Mouse (Mus musculus) CH12.LX (cell line): ENCODE data around the gene Cenpb.

ENCODE experiments used
- CHD1 ChIP-seq: IDR thresholded peaks from 2 replicates; pipeline ENCODE4 v1.6.1; 2012; ENCODE audit warnings: low read depth, low read length, improper control_type of control experiment, inconsistent platforms
- CTCF ChIP-seq, 2 experiments: IDR thresholded peaks in 1 of 2; conservative IDR thresholded peaks in 1 of 2; 2 replicates each; pipeline ENCODE4 v1.5.1; 2011 to 2012; ENCODE audit warnings: low read depth in 2 of 2, low read length in 2 of 2, improper control_type of control experiment in 1 of 2, inconsistent platforms in 1 of 2, mild to moderate bottlenecking in 1 of 2, moderate library complexity in 1 of 2
- EP300 ChIP-seq: IDR thresholded peaks from 2 replicates; pipeline ENCODE4 v1.6.1; 2011; ENCODE audit warnings: low read length, improper control_type of control experiment
- HCFC1 ChIP-seq: IDR thresholded peaks from 2 replicates; pipeline ENCODE4 v1.6.1; 2012; ENCODE audit warnings: low read depth, mild to moderate bottlenecking, inconsistent platforms, low read length, improper control_type of control experiment
- MXI1 ChIP-seq: IDR thresholded peaks from 2 replicates; pipeline ENCODE4 v1.6.1; 2011; ENCODE audit warnings: mild to moderate bottlenecking, low read depth, low read length, improper control_type of control experiment
- RCOR1 ChIP-seq: conservative IDR thresholded peaks from 2 replicates; pipeline ENCODE4 v1.6.1; 2012; ENCODE audit warnings: low read depth, mild to moderate bottlenecking, inconsistent platforms, low read length, improper control_type of control experiment
- USF1 ChIP-seq: IDR thresholded peaks from 2 replicates; pipeline ENCODE4 v1.6.1; 2014; ENCODE audit warnings: low read depth, mild to moderate bottlenecking, inconsistent platforms, low read length, improper control_type of control experiment
- ZC3H11A ChIP-seq: IDR thresholded peaks from 2 replicates; pipeline ENCODE4 v1.6.1; 2012; ENCODE audit warnings: low read depth, mild to moderate bottlenecking, inconsistent platforms, low read length, improper control_type of control experiment

DNA sequence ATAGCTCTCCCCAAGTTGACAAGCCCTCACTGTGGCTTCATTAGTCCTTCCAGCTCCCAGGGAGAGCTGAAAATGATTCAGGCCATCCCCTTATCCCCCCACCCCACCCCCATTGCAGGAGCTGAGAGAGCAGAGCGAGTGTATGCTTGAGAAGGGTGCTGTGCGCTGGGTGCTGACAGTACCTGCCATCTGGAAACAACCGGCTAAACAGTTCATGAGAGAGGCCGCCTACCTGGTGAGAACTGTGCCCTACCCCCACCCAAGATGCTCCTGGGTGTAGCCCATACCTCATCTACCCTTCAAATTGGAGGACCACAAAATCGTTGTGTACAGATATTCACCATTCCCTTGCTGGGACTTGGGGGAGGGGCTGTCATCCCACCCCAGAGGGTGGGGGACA, 40.6 kb downstream of the Cenpb start:
- no peak for TF ChIP-seq MXI1
- TF ChIP-seq ZC3H11A, result no peak
- no peak for TF ChIP-seq USF1
- TF ChIP-seq CTCF (conservative IDR thresholded peaks at IDR 0.05 in 1 of 2, IDR thresholded peaks at IDR 0.05 in 1 of 2; ENCODE audit: low read depth in 2 of 2, low read length in 2 of 2), result no peak
- TF ChIP-seq CHD1, result no peak
- no peak for TF ChIP-seq RCOR1
- no peak for TF ChIP-seq EP300
- no peak for TF ChIP-seq HCFC1
